Mouse (Mus musculus): ENCODE data around the gene Brat1. TPM values are rescaled to one million over a fixed set of nuclear protein-coding genes. Genes with fewer than 3 reads are reported as not detected.

The Brat1 gene
- polyA plus RNA-seq, 1 experiment from 2014 or later, result 22.7 TPM

- CTCF ChIA-PET, result interaction anchor here (1.6 to 2.2 kb wide), 2 partner anchors 9 to 29 kb away, joined by 5 read pairs; no protein-coding TSS in a partner anchor
- ATAC-seq (no peak), DNase-seq (ENCODE audit: low read depth, low spot score) (no peak)
- POLR2A ChIA-PET, result no interaction called here
- TF ChIP-seq CTCF (IDR thresholded peaks at IDR 0.05), result no peak
- in situ Hi-C loops (cut with MboI; ENCODE audit: low pct_unique_long_range_greater_than_20kb), result loop anchor here (5.0 kb wide), 1 partner anchor 36 kb away; the partner anchor contains the start of gene Brat1
- no peaks in the 10 kb centered on the region for H3K27me3 ChIP-seq
Observed at GRCm38 (mm10) chr5:140743706-140744131, 38.9 kb downstream of the Brat1 start.

GRCm38 (mm10) chr5:140748425-140748824, 43.6 kb downstream of the Brat1 start:
- DNase-seq (ENCODE audit: low read depth, low spot score), result no peak
- no peak for ATAC-seq
- POLR2A ChIA-PET, result interaction anchor here (0.6 to 1.0 kb wide), 2 partner anchors 81 to 94 kb away, joined by 3 to 4 read pairs; no protein-coding TSS in a partner anchor
- in situ Hi-C loops (cut with MboI; ENCODE audit: low pct_unique_long_range_greater_than_20kb), result loop anchor here (5.0 kb wide), 1 partner anchor 206 kb away; no protein-coding TSS in a partner anchor
- no peak for TF ChIP-seq CTCF (IDR thresholded peaks at IDR 0.05)
- no peaks in the 10 kb centered on the region for H3K27me3 ChIP-seq
- CTCF ChIA-PET, result interaction anchor here (1.6 to 6.8 kb wide), 6 partner anchors 19 to 208 kb away, joined by 3 to 52 read pairs (median 8); partner anchors contain the start of gene Iqce

DNA sequence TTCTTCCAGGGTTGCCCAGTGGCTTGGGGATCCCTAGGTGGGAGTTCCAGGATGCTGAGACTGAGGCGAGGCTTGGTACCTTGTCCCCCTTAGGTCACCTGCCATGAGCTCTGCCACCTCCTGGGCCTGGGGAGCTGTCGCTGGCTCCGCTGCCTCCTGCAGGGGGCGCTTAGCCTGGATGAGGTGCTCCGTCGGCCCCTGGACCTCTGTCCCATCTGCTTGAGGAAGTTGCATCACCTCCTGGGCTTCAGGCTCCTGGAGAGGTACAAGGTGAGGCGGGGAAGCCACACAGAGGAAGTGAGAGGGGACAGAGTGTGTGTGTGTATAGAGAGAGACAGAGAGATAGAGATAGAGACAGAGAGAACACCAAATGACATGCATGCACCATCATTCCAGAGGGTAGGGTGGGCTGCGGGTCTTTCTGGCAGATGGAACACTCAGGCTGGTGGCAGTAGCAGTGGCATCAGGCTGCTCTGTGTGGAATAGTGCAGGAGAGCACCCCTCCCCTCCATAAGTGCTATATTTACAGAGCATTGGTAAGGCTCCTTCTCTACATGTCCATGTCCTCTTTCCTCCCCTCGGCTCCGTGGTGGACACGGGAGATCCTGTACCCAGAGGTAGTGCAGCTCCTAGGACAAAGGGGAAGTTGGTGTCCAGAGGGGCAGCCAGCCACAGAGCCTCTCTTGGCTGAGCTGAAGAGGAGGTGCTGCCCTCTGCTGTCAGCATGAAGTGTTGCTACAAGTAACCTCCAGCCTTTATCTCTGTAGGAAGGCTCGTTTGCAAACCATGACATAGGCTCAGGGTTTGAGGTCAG, 44.5 kb downstream of the Brat1 start:
- no peak for TF ChIP-seq CTCF (IDR thresholded peaks at IDR 0.05)
- H3K27me3 ChIP-seq, result no peaks in the 10 kb centered on the region
- ChIA-PET CTCF (interaction anchor here (0.8 to 6.8 kb wide), 25 partner anchors 9 to 213 kb away, joined by 3 to 52 read pairs (median 5); partner anchors contain the start of genes Amz1 and Iqce), POLR2A (interaction anchor here (0.6 to 1.5 kb wide), 3 partner anchors 64 to 95 kb away, joined by 3 to 4 read pairs (median 3); no protein-coding TSS in a partner anchor)
- ATAC-seq, result peak; percentile 64
- in situ Hi-C loops (cut with MboI; ENCODE audit: low pct_unique_long_range_greater_than_20kb), result loop anchor here (5.0 kb wide), 1 partner anchor 207 kb away; no protein-coding TSS in a partner anchor
- no peak for DNase-seq (ENCODE audit: low read depth, low spot score)

DNA sequence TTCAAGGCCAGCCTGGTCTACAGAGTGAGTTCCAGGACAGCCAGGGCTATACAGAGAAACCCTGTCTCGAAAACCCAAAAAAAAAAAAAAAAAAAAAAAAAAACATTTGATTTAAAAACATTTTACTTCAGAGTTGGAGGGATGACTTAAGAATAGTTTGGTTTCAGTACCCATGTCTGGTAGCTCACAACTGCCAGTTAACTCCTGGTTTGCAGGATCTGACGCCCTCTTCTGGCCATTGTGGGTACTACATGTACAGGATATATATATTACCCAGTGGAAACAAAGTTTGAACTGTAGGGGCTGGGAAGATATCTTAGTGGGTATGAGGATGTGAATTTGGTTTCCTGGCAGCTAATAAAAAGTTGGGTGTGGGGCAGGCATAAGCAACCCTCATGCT, 46.1 kb downstream of the Brat1 start:
- ChIA-PET POLR2A (interaction anchor here (0.6 to 1.5 kb wide), 3 partner anchors 40 to 1540 kb away, joined by 3 read pairs; no protein-coding TSS in a partner anchor), CTCF (interaction anchor here (0.7 to 6.8 kb wide), 27 partner anchors 9 to 213 kb away, joined by 3 to 52 read pairs (median 5); partner anchors contain the start of gene Iqce)
- in situ Hi-C loops (cut with MboI; ENCODE audit: low pct_unique_long_range_greater_than_20kb), result no loop called here
- no peaks in the 10 kb centered on the region for H3K27me3 ChIP-seq
- TF ChIP-seq CTCF (IDR thresholded peaks at IDR 0.05), result no peak
- ATAC-seq (no peak), DNase-seq (ENCODE audit: low read depth, low spot score) (no peak)

GRCm38 (mm10) chr5:140752041-140752440, 47.2 kb downstream of the Brat1 start:
- no peak for TF ChIP-seq CTCF (IDR thresholded peaks at IDR 0.05)
- CTCF ChIA-PET, result interaction anchor here (0.7 to 6.8 kb wide), 5 partner anchors 8 to 89 kb away, joined by 3 to 52 read pairs (median 5); no protein-coding TSS in a partner anchor
- POLR2A ChIA-PET, result interaction anchor here (0.6 kb wide), 1 partner anchor 8 kb away, joined by 3 read pairs; no protein-coding TSS in a partner anchor
- DNase-seq (ENCODE audit: low read depth, low spot score) (no peak), ATAC-seq (no peak)
- no peaks in the 10 kb centered on the region for H3K27me3 ChIP-seq
- in situ Hi-C loops (cut with MboI; ENCODE audit: low pct_unique_long_range_greater_than_20kb), result no loop called here

DNA sequence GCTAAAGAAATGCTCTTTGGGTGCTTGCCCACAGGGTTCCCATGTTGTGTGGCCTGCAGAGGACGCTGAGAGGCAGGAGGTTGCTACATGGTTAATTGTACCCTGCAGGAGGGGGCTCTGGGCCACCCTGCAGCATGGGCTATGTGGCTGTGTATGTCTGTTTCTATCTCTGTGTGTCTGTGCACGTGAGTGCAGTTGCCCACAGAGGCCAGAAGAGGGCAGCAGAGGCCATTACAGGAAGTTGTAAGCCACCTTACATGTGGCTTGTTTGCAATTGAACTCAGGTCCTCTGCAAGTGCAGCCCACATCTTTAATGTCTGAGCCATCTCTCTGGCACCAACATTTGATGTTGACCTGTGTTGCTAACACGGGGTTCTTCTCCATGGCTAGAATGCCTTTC, 47.8 kb downstream of the Brat1 start:
- ChIA-PET POLR2A (no interaction called here), CTCF (interaction anchor here (0.7 to 6.8 kb wide), 5 partner anchors 9 to 95 kb away, joined by 3 to 52 read pairs (median 3); no protein-coding TSS in a partner anchor)
- no peak for DNase-seq (ENCODE audit: low read depth, low spot score)
- H3K27me3 ChIP-seq, result no peaks in the 10 kb centered on the region
- TF ChIP-seq CTCF (IDR thresholded peaks at IDR 0.05), result no peak
- no peak for ATAC-seq
- in situ Hi-C loops (cut with MboI; ENCODE audit: low pct_unique_long_range_greater_than_20kb), result no loop called here

DNA sequence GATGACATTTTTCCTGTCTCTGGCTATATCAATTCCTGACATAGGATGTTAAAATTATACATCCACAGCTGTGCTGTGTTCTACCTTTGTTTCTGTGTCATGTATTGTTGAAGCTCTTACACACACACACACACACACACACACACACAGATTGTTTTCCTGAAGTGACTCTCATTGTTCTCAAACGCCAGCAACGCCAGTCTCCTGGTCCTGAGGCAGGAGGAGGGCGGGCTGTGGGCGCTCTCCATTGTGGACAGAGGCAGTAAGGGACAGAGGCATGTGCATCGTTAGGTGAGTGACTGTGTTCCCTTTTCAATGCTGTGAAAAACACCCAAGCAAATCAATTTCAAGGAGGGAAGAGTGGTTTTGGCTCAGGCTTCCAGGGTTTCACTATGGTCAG, 48.4 kb downstream of the Brat1 start:
- TF ChIP-seq CTCF (IDR thresholded peaks at IDR 0.05), result no peak
- in situ Hi-C loops (cut with MboI; ENCODE audit: low pct_unique_long_range_greater_than_20kb), result no loop called here
- no peak for ATAC-seq
- POLR2A ChIA-PET, result no interaction called here
- H3K27me3 ChIP-seq, result no peaks in the 10 kb centered on the region
- CTCF ChIA-PET, result interaction anchor here (0.7 to 6.8 kb wide), 3 partner anchors 9 to 94 kb away, joined by 3 to 52 read pairs (median 5); no protein-coding TSS in a partner anchor
- DNase-seq (ENCODE audit: low read depth, low spot score), result no peak

GRCm38 (mm10) chr5:140758864-140759263, 54.1 kb downstream of the Brat1 start:
- ATAC-seq (no peak), DNase-seq (ENCODE audit: low read depth, low spot score) (no peak)
- in situ Hi-C loops (cut with MboI; ENCODE audit: low pct_unique_long_range_greater_than_20kb), result no loop called here
- ChIA-PET POLR2A (no interaction called here), CTCF (interaction anchor here (1.5 kb wide), 1 partner anchor 8 kb away, joined by 5 read pairs; no protein-coding TSS in a partner anchor)
- TF ChIP-seq CTCF (IDR thresholded peaks at IDR 0.05), result no peak
- H3K27me3 ChIP-seq, result no peaks in the 10 kb centered on the region

DNA sequence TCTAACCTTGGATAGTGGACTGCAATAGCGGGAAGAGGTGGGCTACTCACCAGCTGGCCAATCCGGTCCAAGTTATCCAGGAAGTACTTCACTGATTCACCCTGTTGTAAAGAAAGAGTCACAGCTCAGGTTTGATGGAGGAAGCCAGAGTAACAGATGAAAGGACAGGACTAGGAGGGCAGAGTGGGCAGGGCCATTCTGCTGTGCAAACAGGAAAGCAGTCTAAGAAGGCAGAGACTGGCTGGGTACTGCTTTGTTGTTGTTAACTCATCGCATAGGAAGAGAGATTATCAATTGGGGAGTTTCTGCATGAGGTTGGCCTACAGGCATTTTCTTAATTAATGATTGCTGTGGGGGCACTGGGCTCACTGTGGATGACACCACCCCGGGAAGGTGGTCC, 57.7 kb downstream of the Brat1 start:
- POLR2A ChIA-PET, result no interaction called here
- H3K27me3 ChIP-seq, result no peaks in the 10 kb centered on the region
- ATAC-seq, result no peak
- no peak for DNase-seq (ENCODE audit: low read depth, low spot score)
- no peak for TF ChIP-seq CTCF (IDR thresholded peaks at IDR 0.05)
- in situ Hi-C loops (cut with MboI; ENCODE audit: low pct_unique_long_range_greater_than_20kb), result no loop called here
- CTCF ChIA-PET, result interaction anchor here (1.0 kb wide), 1 partner anchor 13 kb away, joined by 5 read pairs; no protein-coding TSS in a partner anchor

DNA sequence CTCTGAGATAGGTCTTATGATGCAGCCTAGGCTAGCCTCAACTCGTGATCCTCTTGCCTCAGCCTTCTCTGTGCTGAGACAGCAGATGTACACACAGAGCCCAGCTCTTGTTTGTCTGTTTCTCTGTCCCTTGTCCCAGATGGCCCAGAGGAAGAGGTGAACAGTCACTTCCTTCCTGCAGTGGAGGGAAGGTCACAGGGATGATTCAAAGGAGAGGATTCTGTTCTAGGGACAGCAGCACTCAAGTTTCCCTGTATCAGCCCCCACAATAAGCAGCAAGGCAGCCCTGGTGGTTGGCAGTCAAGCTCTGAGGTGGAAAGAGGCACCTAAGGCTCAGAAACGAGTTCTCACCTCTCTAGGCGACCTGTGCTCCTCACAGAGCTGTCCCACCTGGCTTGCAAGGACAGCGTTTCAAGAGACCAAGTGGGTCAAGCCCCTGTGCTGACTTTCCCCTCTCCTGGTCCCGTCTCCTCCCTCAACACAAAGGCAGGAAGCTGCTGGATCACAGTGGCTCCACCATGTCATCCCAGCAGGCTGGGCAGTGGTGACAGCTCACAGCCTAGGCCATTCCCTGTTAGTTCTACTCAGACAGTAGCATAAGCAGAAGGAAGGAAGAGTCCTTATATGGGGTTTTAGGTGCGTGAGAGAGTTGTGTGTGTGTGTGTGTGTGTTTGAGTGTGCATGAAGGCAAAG, 60.3 kb downstream of the Brat1 start:
- TF ChIP-seq CTCF (IDR thresholded peaks at IDR 0.05), result no peak
- POLR2A ChIA-PET, result no interaction called here

More for the DNA sequence above, 60.3 kb downstream of the Brat1 start:
- no peak for ATAC-seq
- DNase-seq (ENCODE audit: low read depth, low spot score), result no peak
- CTCF ChIA-PET, result interaction anchor here (1.0 to 6.5 kb wide), 3 partner anchors 15 to 82 kb away, joined by 3 to 52 read pairs (median 5); no protein-coding TSS in a partner anchor
- in situ Hi-C loops (cut with MboI; ENCODE audit: low pct_unique_long_range_greater_than_20kb), result no loop called here
- H3K27me3 ChIP-seq, result no peaks in the 10 kb centered on the region
